Mouse (Mus musculus): ENCODE results near the gene Fam163b. TPM values are rescaled to one million over a fixed set of nuclear protein-coding genes. Genes with fewer than 3 reads are reported as not detected.

Gene Fam163b
- polyA plus RNA-seq, 1 experiment from 2014 or later, result not detected

DNA sequence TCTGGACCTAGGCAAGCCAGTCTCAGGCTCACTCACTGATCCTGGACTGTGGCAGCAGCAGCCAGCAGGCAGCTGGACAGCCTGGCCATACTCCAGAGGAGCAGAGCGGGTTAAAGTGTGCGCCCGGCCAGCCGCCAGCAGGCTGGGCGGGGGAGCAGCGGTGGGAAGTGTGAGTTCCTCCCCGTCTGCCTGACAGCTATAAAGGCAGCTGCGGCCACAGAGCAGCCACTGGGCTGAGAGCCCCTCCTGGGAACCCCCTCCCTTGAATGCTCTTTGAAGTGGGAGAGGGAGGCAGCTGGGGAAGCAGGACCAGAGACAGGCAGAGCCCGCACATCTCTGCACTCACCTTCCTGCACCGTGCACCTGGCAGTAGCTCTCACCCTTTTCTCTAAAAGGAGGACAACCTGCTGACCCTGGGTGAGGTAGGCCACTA lies 63.1 kb downstream of the Fam163b start, which contains the start of gene Adamtsl2:
Gene Adamtsl2 (plus strand): TSS at position 228 of the 433 bp plus-strand sequence.
- Histone ChIP-seq H3K4me2 (ENCODE audit: low read length) (peak within 1 kb of the TSS; percentile 38), H3K9me3 (replicated peaks; ENCODE audit: low read length) (no peaks in the 10 kb centered on the region), H3K9ac (ENCODE audit: low read depth, low read length) (no peak within 1 kb of the TSS), H3K27me3 (ENCODE audit: insufficient read depth, low read length) (no peaks in the 10 kb centered on the region), H3K36me3 (ENCODE audit: insufficient read depth, low read length) (no peaks in the 10 kb centered on the region), H3K4me3 (replicated peaks; ENCODE audit: low read depth, low read length) (no peak within 1 kb of the TSS), H3K27ac (no peak within 1 kb of the TSS), H3K4me1 (replicated peaks; ENCODE audit: insufficient read depth, low read length) (peaks cover 25% of the 10 kb centered on the region)
- DNase-seq (ENCODE audit: low spot score) (peak; percentile 91), ATAC-seq (replicated peaks; ENCODE audit: low FRiP score, low read depth) (peak; percentile 55)
- TF ChIP-seq CTCF (IDR thresholded peaks at IDR 0.05; ENCODE audit: low read depth), result peak; percentile 29; the same call in 1 of the 2 replicates
- WGBS, result under 1% methylated on average over 10 of the region's 10 CpGs

DNA sequence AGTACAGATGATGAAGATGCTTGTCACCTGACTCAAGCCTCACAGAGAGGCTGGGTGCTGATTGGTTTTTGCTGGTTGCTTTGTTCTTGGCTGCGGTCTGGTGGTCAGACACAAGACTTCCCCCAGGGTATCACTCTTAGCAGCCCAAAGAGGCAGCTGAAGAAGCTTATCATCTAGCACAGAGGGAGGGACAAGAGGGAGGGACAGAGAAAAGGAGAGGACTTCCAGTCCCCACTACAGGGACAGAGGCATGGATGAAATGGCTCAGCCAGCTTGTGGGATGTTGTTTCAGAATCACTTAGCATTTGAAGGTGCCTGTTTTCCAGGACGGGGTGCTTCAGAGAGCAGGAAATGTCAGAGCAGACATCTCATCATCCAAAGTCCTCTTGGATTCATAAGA lies 64.0 kb downstream of the Fam163b start:
- peaks cover 25% of the 10 kb centered on the region for H3K4me1 ChIP-seq (replicated peaks; ENCODE audit: insufficient read depth, low read length)
- no peak for ATAC-seq (replicated peaks; ENCODE audit: low FRiP score, low read depth)
- no peak for DNase-seq (ENCODE audit: low spot score)
- H3K27ac ChIP-seq, result no peak overlapping the region
- H3K36me3 ChIP-seq (ENCODE audit: insufficient read depth, low read length), result no peaks in the 10 kb centered on the region
- no peaks in the 10 kb centered on the region for H3K9me3 ChIP-seq (replicated peaks; ENCODE audit: low read length)
- no peak overlapping the region for H3K4me2 ChIP-seq (ENCODE audit: low read length)
- no peak for TF ChIP-seq CTCF (IDR thresholded peaks at IDR 0.05; ENCODE audit: low read depth)
- no peak overlapping the region for H3K4me3 ChIP-seq (replicated peaks; ENCODE audit: low read depth, low read length)
- no peak overlapping the region for H3K9ac ChIP-seq (ENCODE audit: low read depth, low read length)
- no peaks in the 10 kb centered on the region for H3K27me3 ChIP-seq (ENCODE audit: insufficient read depth, low read length)
- 26% methylated on average over 2 of the region's 2 CpGs for WGBS

DNA sequence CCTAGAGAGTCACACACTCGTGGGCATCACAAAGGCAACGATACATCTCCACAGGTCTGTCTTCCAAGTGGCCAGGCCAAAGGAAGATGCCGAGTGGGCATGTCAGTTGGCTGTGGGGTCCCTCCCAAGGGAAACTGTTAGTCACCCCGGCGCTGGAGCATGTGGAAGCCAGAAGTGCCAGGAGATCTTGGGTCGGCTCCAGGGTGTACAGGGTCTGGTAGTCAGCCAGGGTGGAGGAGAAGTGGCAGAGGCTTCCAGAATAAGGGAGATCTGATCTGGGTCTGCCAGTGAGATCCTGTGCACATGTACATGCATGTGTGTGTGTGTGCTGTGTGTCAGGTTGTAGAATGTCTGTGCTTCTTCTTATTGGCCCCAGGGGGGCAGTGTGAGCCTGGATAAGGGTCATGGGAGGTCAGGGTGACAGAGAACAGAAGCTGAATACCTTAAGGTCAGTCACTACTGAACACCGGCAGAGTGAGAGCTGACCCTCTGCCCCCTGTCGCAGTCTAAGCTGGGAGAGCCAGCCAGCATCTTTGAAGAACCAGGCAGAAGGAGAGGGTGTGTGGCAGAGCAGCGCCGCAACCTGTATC lies 64.5 kb downstream of the Fam163b start:
- no peak overlapping the region for H3K4me2 ChIP-seq (ENCODE audit: low read length)
- H3K9ac ChIP-seq (ENCODE audit: low read depth, low read length), result no peak overlapping the region
- peak; percentile 39; the same call in 1 of the 2 replicates for TF ChIP-seq CTCF (IDR thresholded peaks at IDR 0.05; ENCODE audit: low read depth)
- ATAC-seq (replicated peaks; ENCODE audit: low FRiP score, low read depth) (no peak), DNase-seq (ENCODE audit: low spot score) (no peak)
- no peaks in the 10 kb centered on the region for H3K36me3 ChIP-seq (ENCODE audit: insufficient read depth, low read length)
- H3K27ac ChIP-seq, result no peak overlapping the region
- H3K4me1 ChIP-seq (replicated peaks; ENCODE audit: insufficient read depth, low read length), result peaks cover 25% of the 10 kb centered on the region
- 65% methylated on average over 10 of the region's 10 CpGs for WGBS
- H3K27me3 ChIP-seq (ENCODE audit: insufficient read depth, low read length), result no peaks in the 10 kb centered on the region
- H3K4me3 ChIP-seq (replicated peaks; ENCODE audit: low read depth, low read length), result no peak overlapping the region
- H3K9me3 ChIP-seq (replicated peaks; ENCODE audit: low read length), result no peaks in the 10 kb centered on the region

DNA sequence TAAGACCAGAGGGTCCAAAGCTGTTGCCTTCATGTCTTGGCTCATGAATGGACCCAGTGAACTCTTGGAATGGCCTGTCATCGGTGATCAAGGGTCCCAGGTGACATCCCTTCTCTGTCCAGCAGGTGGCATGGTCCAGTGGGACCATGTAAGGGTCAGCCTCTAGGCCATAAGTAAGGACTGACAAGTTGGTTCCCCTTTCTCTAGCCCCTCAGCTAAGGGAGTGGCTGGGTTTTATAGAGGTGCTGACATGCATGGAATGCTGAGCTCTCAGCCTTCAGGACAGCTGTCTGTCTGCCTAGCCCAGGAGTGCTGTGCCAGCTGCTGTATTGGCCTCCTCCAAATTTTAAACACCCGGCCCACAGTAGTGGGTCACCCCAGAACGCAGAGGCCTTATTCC lies 66.8 kb downstream of the Fam163b start:
- DNase-seq (ENCODE audit: low spot score) (peak; percentile 65), ATAC-seq (replicated peaks; ENCODE audit: low FRiP score, low read depth) (peak; percentile 44; the same call in 1 of the 2 replicates)
- peak; percentile 72 for TF ChIP-seq CTCF (IDR thresholded peaks at IDR 0.05; ENCODE audit: low read depth)
- Histone ChIP-seq H3K27me3 (ENCODE audit: insufficient read depth, low read length) (no peaks in the 10 kb centered on the region), H3K36me3 (ENCODE audit: insufficient read depth, low read length) (no peaks in the 10 kb centered on the region), H3K9ac (ENCODE audit: low read depth, low read length) (no peak overlapping the region), H3K4me3 (replicated peaks; ENCODE audit: low read depth, low read length) (no peak overlapping the region), H3K9me3 (replicated peaks; ENCODE audit: low read length) (no peaks in the 10 kb centered on the region), H3K4me2 (ENCODE audit: low read length) (no peak overlapping the region), H3K4me1 (replicated peaks; ENCODE audit: insufficient read depth, low read length) (peaks cover 25% of the 10 kb centered on the region), H3K27ac (no peak overlapping the region)
- WGBS, result 59% methylated on average over 3 of the region's 3 CpGs

DNA sequence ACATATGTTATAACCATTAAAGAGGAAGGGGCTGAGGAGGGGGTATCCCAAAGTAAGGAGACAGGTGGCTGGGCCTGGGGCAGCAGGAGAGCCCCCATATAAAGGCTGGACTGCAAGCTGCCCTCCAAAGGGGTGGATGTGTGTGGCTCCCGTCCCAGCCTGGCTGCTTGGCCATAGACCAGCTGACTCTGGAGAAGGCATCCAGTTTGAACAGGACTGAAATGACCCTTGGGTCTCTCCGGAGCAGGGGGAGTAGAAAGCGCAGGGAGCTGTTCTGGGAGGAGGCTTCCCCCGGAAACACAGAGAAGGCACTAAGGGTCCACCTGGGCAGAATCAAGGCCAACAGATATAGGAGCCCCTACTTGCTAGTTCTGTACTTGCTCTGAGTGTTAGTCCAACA lies 67.5 kb downstream of the Fam163b start:
- Histone ChIP-seq H3K4me3 (replicated peaks; ENCODE audit: low read depth, low read length) (no peak overlapping the region), H3K4me2 (ENCODE audit: low read length) (no peak overlapping the region), H3K27me3 (ENCODE audit: insufficient read depth, low read length) (no peaks in the 10 kb centered on the region), H3K27ac (no peak overlapping the region), H3K4me1 (replicated peaks; ENCODE audit: insufficient read depth, low read length) (peaks cover 25% of the 10 kb centered on the region), H3K9me3 (replicated peaks; ENCODE audit: low read length) (no peaks in the 10 kb centered on the region), H3K9ac (ENCODE audit: low read depth, low read length) (no peak overlapping the region), H3K36me3 (ENCODE audit: insufficient read depth, low read length) (no peaks in the 10 kb centered on the region)
- TF ChIP-seq CTCF (IDR thresholded peaks at IDR 0.05; ENCODE audit: low read depth), result no peak
- WGBS, result 51% methylated on average over 4 of the region's 4 CpGs
- DNase-seq (ENCODE audit: low spot score) (peak; percentile 38), ATAC-seq (replicated peaks; ENCODE audit: low FRiP score, low read depth) (no peak)

DNA sequence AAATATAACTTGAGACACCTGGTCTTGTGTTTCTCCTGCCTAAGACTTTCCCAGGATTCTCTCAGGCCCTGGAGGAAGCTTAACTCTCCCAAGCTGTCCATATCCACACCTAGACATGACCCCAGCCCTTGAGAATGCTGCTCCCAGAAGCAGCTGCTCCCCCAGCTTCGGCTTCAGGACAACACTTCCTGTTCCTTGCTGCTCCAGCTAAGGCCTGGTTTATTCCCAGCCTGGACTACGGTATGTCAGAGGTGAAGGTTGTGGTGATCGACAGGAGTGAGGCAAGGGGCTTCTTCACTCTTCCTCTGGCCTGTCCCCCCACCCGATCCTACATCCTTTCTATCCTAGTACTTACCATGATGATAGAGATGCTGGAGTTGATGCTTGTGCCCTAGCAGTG lies 68.9 kb downstream of the Fam163b start:
- H3K36me3 ChIP-seq (ENCODE audit: insufficient read depth, low read length), result no peaks in the 10 kb centered on the region
- H3K9ac ChIP-seq (ENCODE audit: low read depth, low read length), result no peak overlapping the region
- H3K27ac ChIP-seq, result no peak overlapping the region
- H3K4me1 ChIP-seq (replicated peaks; ENCODE audit: insufficient read depth, low read length), result peaks cover 11% of the 10 kb centered on the region; the same call in 1 of the 2 replicates
- no peaks in the 10 kb centered on the region for H3K27me3 ChIP-seq (ENCODE audit: insufficient read depth, low read length)
- H3K9me3 ChIP-seq (replicated peaks; ENCODE audit: low read length), result no peaks in the 10 kb centered on the region
- WGBS, result 58% methylated on average over 4 of the region's 4 CpGs
- no peak for ATAC-seq (replicated peaks; ENCODE audit: low FRiP score, low read depth)
- DNase-seq (ENCODE audit: low spot score), result no peak
- H3K4me3 ChIP-seq (replicated peaks; ENCODE audit: low read depth, low read length), result no peak overlapping the region
- H3K4me2 ChIP-seq (ENCODE audit: low read length), result no peak overlapping the region
- TF ChIP-seq CTCF (IDR thresholded peaks at IDR 0.05; ENCODE audit: low read depth), result no peak

Data from kidney, postnatal 0 days (tissue).